Mouse (Mus musculus): Measurements from ENCODE around the gene Taf5.

Taf5 gene

DNA sequence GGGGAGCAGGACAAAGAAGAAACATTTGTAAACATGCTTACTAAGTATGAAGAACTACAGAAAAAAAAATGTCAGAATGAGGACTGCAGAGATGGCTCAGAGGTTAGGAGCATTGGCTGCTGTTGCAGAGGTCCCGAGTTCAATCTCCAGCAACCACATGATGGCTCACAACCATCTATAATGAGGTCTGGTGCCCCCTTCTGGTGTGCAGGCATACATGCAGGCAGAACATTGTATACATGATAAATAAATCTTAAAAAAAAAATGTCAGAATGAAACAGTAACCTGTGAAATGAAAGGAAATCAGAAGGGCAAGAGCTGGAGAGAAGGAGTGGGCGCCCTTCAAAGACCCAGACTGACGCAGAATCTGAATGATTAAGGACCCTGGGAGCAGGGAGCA, 1.7 kb upstream of the Taf5 start:
- no peak for DNase-seq (ENCODE audit: low spot score)

DNA sequence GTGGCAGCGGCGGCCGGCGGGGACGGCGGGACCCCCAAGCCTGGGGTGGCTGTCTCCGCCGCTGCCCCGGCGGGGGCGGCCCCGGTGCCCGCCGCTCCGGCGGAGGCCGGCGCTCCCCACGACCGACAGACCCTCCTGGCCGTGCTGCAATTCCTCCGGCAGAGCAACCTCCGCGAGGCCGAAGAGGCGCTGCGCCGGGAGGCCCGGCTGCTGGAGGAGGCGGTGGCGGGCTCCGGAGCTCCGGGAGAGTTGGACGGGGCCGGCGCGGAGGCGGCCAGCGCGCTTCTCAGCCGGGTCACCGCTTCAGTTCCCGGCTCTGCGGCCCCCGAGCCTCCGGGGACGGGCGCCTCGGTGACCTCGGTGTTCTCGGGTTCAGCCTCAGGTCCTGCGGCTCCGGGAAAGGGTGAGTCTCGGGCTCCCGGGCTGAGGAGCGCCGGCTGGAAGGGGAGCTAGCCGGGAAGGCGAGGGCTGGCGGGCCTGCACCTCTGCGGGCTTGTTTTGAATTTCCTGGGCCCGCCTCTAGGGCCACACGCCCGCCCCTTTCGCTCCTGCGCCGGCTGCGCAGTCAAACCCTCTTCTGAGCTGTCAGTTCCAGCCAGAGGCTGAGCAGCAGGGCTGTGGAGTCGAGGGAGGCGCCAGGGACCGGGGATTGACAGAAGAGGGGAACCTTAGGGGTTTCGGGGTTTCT, 522 bp downstream of the Taf5 start:
- DNase-seq (ENCODE audit: low spot score) = peak; percentile 88

DNA sequence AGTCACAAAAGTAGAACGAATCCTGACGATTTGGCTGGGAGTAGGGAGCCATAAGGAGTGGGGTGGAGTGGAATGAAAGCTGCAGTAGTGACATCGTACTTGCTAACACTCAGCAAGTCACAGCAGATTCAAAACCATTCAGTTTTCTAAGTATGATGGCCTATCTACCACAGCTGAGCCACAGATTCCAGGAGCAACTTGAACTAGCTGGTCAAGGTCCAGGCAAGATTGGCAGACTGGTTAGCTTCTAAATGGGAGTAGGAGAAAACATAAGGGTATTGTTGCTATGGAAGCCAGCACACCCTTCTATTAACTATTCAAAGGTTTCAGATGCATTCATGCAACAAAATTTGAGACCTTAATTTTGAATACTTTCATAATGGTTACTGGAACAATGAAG, 20.7 kb downstream of the Taf5 start:
- DNase-seq (ENCODE audit: low spot score) = peak; percentile 28

DNA sequence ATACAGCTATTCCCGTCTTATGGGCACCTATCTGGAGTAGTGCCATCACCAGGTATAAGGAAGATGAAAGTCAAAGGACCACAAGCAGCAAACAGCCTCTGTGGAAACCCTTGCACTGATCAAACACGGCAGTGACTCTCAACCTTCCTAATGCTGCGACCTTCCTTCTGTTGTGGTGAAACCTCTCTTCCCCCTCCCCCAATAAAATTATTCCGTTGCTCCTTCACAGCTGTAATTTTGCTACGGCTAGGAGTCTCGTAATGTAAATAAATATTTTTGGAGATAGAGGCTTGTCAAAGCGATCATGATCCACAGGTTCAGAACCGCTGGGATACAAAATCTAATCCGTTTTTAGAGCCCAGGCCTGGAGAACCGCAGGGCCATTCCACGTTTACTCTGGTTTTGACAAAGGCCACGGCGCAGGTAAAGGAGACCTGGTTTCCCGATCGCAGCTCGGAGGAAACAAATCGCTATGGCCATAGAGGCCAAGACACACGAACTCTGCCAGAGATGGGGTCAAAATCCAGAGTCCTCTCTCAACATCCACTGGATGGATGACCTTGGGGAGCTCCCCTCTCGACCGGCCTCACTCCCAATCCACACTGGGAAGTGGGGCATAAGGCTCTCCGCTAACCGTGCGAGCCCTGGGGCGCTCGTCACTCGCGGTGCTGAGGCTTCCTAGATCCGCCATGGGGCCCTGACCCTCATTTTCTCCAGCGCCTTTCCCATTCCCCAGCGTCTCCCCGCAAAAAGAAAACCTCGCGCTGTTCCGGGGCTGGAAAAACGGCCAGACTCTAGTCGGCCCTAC, 22.4 kb downstream of the Taf5 start:
- peak; percentile 30 for DNase-seq (ENCODE audit: low spot score)

DNA sequence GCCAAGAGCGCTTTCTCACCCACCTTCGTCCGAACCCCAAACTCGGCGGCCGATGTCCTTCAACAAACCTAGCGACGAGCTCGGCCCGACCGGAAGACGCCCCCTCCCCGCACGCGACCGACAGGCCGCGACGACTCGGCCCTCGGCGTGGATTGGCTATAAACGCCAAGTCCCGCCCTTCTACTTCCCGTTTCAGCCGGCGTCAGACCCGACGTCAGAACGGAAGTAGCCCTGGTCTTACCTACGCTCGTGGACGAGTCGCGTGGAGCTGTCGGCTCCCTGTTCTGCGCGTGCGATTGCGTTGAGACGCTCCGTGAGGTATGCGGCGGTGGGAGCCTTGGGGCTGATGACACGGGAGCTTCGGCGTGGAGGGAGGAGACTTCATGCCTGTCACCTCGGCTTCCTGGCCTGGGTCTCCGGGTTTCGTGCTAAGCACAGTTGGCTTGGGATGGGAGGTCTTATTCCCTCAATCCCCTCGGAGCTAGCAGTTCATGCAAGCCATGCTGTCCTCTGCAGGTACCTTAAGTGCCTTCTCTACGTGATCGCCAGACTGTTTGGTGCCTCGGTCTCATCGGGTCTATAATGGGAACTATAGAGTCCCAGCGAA, 23.1 kb downstream of the Taf5 start, which contains the start of the genes Usmg5 and Pdcd11:
Gene Usmg5, minus strand, starts transcription at position 98 of the 607 bp plus-strand sequence.
Gene Pdcd11, plus strand, starts transcription at position 219 of the 607 bp plus-strand sequence.
- DNase-seq (ENCODE audit: low spot score) = peak; percentile 98

DNA sequence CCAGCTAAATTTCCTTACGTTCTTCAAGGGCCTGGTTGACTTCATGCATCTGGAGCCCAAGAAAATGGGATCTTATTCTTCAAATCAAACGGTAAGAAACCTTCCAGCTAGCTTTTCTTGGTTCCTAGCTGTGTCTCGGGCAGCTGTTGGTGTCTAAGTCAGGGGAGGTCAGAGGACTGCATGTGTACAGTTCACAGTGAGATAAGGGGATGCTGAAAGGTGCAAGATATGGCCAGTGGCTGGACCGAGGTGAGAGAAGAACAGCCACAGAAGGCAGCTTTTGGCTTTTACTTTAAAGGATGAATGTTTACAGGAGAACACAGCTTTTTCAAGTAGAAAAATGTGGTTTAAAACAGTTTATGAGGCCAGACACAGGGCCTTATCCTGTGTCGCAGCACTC, 33.5 kb downstream of the Taf5 start:
- DNase-seq (ENCODE audit: low spot score) = no peak

DNA sequence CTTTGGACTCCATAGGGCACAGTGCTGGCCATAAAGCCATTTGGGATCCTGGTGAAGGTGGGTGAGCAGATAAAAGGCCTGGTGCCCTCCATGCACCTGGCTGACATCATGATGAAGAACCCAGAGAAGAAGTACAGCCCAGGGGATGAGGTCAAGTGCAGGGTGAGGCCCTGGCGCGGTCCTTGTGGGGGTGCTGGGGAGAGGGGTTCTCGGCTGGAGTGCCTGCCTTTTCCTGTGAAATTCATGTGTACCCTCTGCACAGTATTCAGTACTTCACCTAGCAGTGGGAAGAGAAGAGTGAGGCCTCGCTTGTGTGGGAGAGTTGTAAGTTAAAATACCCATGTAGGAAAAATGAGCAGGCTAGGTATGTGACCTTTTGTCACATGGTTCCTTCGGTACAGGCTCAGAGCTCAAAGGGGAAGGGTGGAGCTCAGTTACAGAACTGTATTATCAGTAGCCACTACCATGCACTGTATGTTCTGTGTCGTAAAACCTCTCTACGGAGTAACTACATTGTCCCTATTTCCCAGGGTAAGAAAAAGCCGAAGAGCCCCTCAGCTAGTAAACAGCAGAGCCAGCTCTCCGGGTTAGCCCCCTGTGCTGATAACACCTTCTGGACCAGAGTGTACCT, 37.2 kb downstream of the Taf5 start:
- DNase-seq (ENCODE audit: low spot score) = no peak

DNA sequence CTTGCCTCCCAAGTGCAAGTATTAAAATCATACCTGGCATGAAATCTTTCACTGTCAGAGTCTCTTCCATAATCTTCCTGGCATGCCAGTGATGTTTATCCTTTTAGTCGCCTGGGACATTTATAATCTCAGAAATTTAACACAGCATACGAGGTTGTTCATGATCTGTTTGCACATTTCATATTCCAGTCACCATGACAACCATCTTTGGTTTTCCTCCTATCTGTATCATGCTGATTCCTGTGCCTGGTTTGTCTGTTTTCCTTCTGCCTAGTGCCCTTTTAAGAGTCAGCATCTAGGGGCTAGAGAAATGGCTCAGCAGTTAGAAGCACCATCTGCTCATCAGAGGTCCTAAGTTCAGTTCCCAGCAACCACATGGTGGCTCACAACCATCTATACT, 51.1 kb downstream of the Taf5 start:
- DNase-seq (ENCODE audit: low spot score) = no peak

DNA sequence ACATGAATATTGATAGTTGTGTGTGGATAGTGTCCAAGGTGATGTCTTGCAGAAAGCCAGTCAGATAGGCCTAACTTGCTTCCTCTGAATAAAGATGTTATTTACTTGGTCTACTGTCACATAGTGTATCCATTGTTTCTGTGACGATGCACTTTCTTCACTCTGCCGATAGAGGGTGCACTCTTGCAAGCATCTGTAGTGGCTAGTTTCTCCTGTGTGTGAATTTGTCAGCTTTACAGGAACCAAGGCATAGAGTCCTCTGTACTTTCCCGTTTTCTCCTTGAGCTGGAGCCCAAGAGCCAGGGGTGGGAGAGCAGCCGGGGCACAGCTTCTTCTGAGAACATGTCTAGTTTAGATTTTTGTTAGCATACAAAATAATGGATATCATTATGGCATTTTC, 53.5 kb downstream of the Taf5 start:
- DNase-seq (ENCODE audit: low spot score) = peak; percentile 43

DNA sequence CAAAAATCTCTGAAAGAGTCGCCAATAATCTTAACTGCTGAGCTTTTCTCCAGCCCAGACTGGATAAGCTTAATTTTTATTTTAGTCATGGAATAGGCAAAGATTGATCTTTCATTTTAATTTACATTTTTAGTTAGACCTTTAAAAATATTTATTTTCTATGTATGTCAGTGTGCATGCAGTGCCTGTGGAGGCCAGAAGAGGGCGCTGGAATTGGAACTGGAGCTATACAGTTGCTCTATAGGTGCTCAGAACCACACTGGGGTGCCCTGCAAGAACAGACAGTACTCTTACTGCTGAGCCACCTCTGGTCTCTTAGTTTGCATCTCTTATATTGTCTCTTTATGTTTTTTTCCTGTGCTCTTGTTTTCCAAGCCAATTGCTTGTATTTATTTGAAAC, 55.3 kb downstream of the Taf5 start:
- DNase-seq (ENCODE audit: low spot score) = no peak

DNA sequence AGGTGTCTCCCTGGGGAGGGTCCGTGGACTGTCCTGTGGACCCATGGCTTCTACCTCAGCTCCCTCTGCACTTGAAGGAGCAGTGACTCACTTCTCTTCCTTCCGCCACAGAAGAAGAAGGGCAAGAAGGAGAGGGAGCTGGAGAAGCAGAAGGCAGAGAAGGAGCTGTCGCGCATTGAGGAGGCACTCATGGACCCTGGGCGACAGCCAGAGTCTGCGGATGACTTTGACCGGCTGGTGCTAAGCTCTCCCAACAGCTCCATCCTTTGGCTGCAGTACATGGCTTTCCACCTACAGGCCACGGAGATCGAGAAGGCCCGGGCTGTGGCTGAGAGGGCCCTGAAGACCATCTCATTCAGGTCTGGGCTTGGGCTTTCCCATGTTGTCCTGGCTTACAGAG, 60.6 kb downstream of the Taf5 start:
- no peak for DNase-seq (ENCODE audit: low spot score)

DNA sequence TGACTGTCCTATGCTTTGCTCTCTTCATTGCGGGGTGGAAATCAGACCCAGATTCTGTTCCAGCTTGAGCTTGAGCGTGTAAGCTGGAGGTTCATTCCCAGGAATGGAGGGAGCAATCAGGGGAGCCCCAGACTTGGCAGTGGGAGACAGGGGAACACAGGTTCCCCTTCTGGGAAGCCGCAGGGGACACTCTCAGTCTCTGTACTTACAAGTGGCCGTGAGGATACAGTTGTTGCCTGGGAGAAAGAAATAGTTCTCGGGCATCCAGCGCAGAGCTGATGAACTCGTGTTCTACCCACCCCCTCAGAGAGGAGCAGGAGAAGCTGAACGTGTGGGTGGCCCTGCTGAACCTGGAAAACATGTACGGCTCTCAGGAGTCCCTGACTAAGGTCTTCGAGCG, 61.3 kb downstream of the Taf5 start:
- no peak for DNase-seq (ENCODE audit: low spot score)

DNA sequence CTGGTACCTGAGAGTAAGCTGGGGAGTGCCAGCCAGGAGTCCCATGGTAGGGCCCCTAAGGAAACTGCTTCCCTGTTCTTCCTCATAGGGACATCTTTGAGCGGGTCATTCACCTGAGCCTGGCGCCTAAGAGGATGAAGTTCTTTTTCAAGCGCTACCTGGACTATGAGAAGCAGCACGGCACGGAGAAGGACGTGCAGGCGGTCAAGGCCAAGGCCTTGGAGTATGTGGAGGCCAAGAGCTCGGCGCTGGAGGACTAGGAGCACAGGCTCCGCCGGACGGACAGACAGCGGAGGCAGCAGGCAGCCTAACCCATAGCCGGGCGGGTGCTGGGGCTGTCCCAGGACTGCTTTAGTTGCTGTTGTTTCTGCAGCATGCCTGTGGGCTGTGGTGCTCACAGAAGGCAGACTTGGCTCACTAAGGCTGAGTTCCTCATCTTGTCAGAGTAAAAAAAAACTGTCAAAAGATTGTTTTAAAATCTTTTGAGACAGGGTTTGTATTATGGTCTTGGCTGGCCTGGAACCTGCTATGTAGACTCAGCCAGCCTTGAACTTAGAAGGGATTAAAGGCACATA, 63.1 kb downstream of the Taf5 start:
- no peak for DNase-seq (ENCODE audit: low spot score)

All from adipocyte (in vitro differentiated cells).